Mouse (Mus musculus) G1E (cell line): Measurements from ENCODE around the gene Ddx25.

Experiments used
- CTCF ChIP-seq: IDR thresholded peaks from 2 replicates; pipeline ENCODE4 v1.5.1; 2012; ENCODE audit warnings: low read depth, low read length, inconsistent platforms, mixed read lengths
- GATA1 ChIP-seq: IDR thresholded peaks from 2 replicates; pipeline ENCODE4 v1.6.1; 2012; ENCODE audit warnings: borderline replicate concordance, low read length, inconsistent platforms, mixed read lengths
- GATA2 ChIP-seq: IDR thresholded peaks from 2 replicates; pipeline ENCODE4 v1.6.1; 2012; ENCODE audit warnings: low read depth, low read length, inconsistent platforms, borderline replicate concordance
- POLR2AphosphoS5 ChIP-seq: IDR thresholded peaks from 2 replicates; pipeline ENCODE4 v1.6.1; 2012; ENCODE audit warnings: low read depth, low read length, inconsistent platforms; ENCODE audit not compliant: insufficient replicate concordance
- TAL1 ChIP-seq: conservative IDR thresholded peaks from 2 replicates; pipeline ENCODE4 v1.6.1; 2012; ENCODE audit warnings: low read depth, low read length, inconsistent platforms, mixed read lengths

GRCm38 (mm10) chr9:35529796-35530195 lies 28.5 kb downstream of the Ddx25 start:
- TF ChIP-seq POLR2AphosphoS5 (no peak), CTCF (no peak), TAL1 (no peak), GATA1 (no peak), GATA2 (no peak)
